Mouse (Mus musculus): Measurements from ENCODE around the gene Gabrb1. TPM values are rescaled to one million over a fixed set of nuclear protein-coding genes. Genes with fewer than 3 reads are reported as not detected.
"Not testable (repeated sequence)": the region's sequence is repeated elsewhere in the genome, so short reads cannot be mapped to it uniquely, and the experiment has no call there.

The Gabrb1 gene
- polyA plus RNA-seq, 1 experiment from 2014 or later = 26.2 TPM

DNA sequence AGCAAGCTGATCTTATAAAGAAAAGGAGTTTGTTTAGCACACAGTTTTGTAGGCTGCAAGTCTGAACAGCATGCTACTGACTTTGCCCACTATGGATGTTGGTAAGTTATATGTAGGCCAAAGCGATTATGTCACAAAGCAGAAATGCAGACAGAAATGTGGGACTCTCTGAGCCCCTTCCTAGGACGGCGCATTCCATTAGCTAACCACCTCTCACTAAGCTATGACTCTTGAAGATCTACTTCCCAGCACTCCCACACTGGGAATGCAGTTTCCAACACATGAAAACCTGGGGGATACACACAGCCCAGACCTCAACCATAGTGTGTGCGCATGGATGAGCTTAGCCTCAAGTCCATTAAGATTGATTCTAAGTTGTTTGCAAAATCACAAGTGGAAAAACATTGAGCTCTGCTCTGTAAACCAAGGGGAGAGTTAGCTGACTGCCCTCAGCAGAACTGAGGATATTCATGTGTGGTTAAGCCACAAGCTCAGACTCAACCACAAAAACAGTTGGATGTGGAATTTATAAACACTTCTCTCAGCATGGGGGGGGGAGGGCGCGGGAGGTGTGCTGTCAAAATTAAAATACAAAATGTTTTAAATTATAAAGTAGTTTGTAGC lies 464.6 kb downstream of the Gabrb1 start:
- no peak for ATAC-seq (ENCODE audit: low FRiP score)
- no peaks in the 10 kb centered on the region for H3K27me3 ChIP-seq (ENCODE audit: control insufficient read depth, insufficient read depth, low read length)
- no peaks in the 10 kb centered on the region for H3K4me1 ChIP-seq (replicated peaks; ENCODE audit: control insufficient read depth, insufficient read depth, low read length)
- no peak overlapping the region for H3K27ac ChIP-seq
- no peak overlapping the region for H3K4me3 ChIP-seq (replicated peaks; ENCODE audit: low read length)
- no peak for DNase-seq (ENCODE audit: low spot score)
- H3K9me3 ChIP-seq (ENCODE audit: control insufficient read depth, low read length) = no peaks in the 10 kb centered on the region
- no peaks in the 10 kb centered on the region for H3K36me3 ChIP-seq (replicated peaks; ENCODE audit: control insufficient read depth, insufficient read depth)
- H3K4me2 ChIP-seq (replicated peaks) = no peak overlapping the region
- no peak overlapping the region for H3K9ac ChIP-seq
- 90% methylated on average over 6 of the region's 6 CpGs for WGBS

DNA sequence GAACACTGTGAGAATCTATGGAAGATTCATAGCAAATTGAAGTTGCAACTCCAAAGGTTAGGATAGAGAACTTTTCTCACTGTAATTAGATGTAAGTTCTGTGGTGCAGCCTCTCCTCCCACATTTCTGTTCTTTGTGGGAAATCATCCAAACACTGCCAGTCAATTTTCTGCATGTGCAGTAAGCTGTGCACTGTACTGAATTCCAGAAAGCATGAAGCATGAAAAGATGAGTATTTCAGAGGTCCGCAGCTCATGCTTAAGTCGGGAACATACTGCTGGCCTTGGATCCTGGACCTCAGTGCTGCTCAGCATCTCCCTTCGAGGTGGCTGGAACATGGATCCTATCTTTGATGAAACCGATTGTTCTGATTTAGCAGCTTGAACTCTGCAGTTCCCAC lies 468.8 kb downstream of the Gabrb1 start:
- ATAC-seq (ENCODE audit: low FRiP score) (no peak), DNase-seq (ENCODE audit: low spot score) (no peak)
- H3K27ac ChIP-seq = no peak overlapping the region
- H3K27me3 ChIP-seq (ENCODE audit: control insufficient read depth, insufficient read depth, low read length) = no peaks in the 10 kb centered on the region
- no peak overlapping the region for H3K4me2 ChIP-seq (replicated peaks)
- H3K36me3 ChIP-seq (replicated peaks; ENCODE audit: control insufficient read depth, insufficient read depth) = no peaks in the 10 kb centered on the region
- no peak overlapping the region for H3K4me3 ChIP-seq (replicated peaks; ENCODE audit: low read length)
- H3K9ac ChIP-seq = no peak overlapping the region
- 88% methylated on average over 4 of the region's 4 CpGs for WGBS
- no peaks in the 10 kb centered on the region for H3K4me1 ChIP-seq (replicated peaks; ENCODE audit: control insufficient read depth, insufficient read depth, low read length)
- no peaks in the 10 kb centered on the region for H3K9me3 ChIP-seq (ENCODE audit: control insufficient read depth, low read length)

DNA sequence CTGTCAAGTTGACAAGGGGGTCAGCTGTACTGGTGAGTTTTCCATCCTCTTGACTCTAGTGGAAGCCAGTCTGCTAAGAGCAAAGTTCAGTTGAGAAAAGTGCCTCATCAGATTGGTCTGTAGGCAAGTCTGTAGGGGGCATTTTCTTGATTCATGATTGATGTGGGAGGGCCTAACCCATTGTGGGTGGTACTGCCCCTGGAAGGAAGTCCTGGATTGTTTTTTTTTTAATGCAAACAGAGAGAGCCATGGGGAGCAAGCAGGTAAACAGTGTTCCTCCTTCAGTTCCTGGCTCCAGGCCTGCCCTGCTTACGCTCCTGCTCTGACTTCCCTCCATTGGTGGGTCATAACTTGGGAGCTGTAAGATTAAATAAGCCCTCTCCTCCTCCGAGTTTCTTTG lies 476.0 kb downstream of the Gabrb1 start:
- DNase-seq (ENCODE audit: low spot score) (no peak), ATAC-seq (ENCODE audit: low FRiP score) (no peak)
- Histone ChIP-seq H3K27me3 (ENCODE audit: control insufficient read depth, insufficient read depth, low read length) (no peaks in the 10 kb centered on the region), H3K36me3 (replicated peaks; ENCODE audit: control insufficient read depth, insufficient read depth) (no peaks in the 10 kb centered on the region), H3K9ac (no peak overlapping the region), H3K4me3 (replicated peaks; ENCODE audit: low read length) (no peak overlapping the region), H3K9me3 (ENCODE audit: control insufficient read depth, low read length) (no peaks in the 10 kb centered on the region), H3K4me1 (replicated peaks; ENCODE audit: control insufficient read depth, insufficient read depth, low read length) (no peaks in the 10 kb centered on the region), H3K27ac (no peak overlapping the region), H3K4me2 (replicated peaks) (no peak overlapping the region)
- WGBS = 74% methylated on average over 2 of the region's 2 CpGs

DNA sequence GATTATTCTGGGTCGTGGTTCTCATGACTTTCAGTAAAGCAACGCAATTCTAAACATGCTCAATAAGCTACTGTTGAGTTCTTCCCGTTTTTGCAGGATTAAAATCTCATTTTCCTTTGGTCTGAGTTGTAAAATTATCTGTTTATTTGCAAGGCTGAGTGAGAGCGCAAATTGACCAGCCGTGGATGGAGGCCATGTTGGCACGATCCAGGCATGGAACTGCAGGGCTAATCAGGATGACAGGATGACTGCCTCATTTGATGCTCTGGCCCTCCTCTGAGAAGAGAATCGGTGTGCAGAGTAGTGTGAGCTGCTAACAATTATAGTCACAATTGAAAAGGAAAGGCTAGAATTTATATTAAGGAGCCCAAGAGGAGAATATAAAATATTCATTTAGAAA lies 480.3 kb downstream of the Gabrb1 start:
- Histone ChIP-seq H3K27ac (no peak overlapping the region), H3K4me3 (replicated peaks; ENCODE audit: low read length) (no peak overlapping the region), H3K27me3 (ENCODE audit: control insufficient read depth, insufficient read depth, low read length) (no peaks in the 10 kb centered on the region), H3K9ac (no peak overlapping the region), H3K36me3 (replicated peaks; ENCODE audit: control insufficient read depth, insufficient read depth) (no peaks in the 10 kb centered on the region), H3K4me2 (replicated peaks) (no peak overlapping the region), H3K4me1 (replicated peaks; ENCODE audit: control insufficient read depth, insufficient read depth, low read length) (no peaks in the 10 kb centered on the region), H3K9me3 (ENCODE audit: control insufficient read depth, low read length) (no peaks in the 10 kb centered on the region)
- ATAC-seq (ENCODE audit: low FRiP score) (no peak), DNase-seq (ENCODE audit: low spot score) (no peak)
- WGBS = 86% methylated on average over 7 of the region's 7 CpGs

DNA sequence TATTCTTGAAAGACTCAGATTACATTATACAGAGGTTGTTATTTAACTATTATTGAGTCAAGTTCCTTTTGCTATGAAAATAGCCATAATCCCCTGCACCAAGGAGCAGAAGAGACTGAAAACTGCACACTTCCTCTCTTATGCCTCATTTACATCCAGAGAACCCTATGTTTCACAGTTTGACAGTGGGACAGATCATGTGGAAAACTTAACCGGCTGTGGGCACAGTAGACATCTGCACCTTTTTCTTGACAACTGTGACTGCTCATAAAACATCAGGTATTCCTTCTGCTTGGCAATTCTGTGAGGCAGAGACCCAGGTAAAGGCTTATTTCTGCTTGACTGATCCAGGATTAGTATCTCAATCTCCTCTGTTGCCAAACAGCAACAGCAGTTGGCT lies 481.7 kb downstream of the Gabrb1 start:
- H3K4me1 ChIP-seq (replicated peaks; ENCODE audit: control insufficient read depth, insufficient read depth, low read length) = no peaks in the 10 kb centered on the region
- no peak for ATAC-seq (ENCODE audit: low FRiP score)
- no peaks in the 10 kb centered on the region for H3K36me3 ChIP-seq (replicated peaks; ENCODE audit: control insufficient read depth, insufficient read depth)
- WGBS = 65% methylated on average over 1 of the region's 1 CpGs
- H3K9ac ChIP-seq = no peak overlapping the region
- no peaks in the 10 kb centered on the region for H3K27me3 ChIP-seq (ENCODE audit: control insufficient read depth, insufficient read depth, low read length)
- no peak for DNase-seq (ENCODE audit: low spot score)
- no peak overlapping the region for H3K4me3 ChIP-seq (replicated peaks; ENCODE audit: low read length)
- no peak overlapping the region for H3K27ac ChIP-seq
- no peak overlapping the region for H3K4me2 ChIP-seq (replicated peaks)
- no peaks in the 10 kb centered on the region for H3K9me3 ChIP-seq (ENCODE audit: control insufficient read depth, low read length)

DNA sequence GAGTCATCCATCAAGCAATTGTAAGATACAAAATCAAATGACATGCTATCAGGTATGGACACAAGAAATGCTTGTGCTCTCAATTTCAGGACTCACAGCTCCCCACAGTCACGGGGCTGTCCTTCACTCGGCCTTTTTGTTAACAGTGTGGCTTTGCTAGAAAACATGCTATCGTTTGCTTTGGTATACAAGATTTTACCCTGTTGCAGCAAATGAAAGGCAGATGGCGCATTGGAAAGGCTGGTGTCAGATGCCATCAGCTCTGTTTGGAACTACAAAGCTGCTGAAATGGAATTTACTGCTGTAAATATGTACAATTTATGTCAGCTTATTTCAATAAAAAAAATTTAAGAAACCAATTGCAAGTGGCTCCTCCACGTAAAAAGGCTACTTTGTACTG lies 490.8 kb downstream of the Gabrb1 start:
- no peak overlapping the region for H3K9ac ChIP-seq
- 39% methylated on average over 5 of the region's 5 CpGs for WGBS
- no peak overlapping the region for H3K4me2 ChIP-seq (replicated peaks)
- no peak for ATAC-seq (ENCODE audit: low FRiP score)
- no peak overlapping the region for H3K27ac ChIP-seq
- no peaks in the 10 kb centered on the region for H3K27me3 ChIP-seq (ENCODE audit: control insufficient read depth, insufficient read depth, low read length)
- no peak for DNase-seq (ENCODE audit: low spot score)
- H3K4me3 ChIP-seq (replicated peaks; ENCODE audit: low read length) = no peak overlapping the region
- no peaks in the 10 kb centered on the region for H3K36me3 ChIP-seq (replicated peaks; ENCODE audit: control insufficient read depth, insufficient read depth)
- H3K4me1 ChIP-seq (replicated peaks; ENCODE audit: control insufficient read depth, insufficient read depth, low read length) = 0 out of 2 replicates have a peak, but pooled peaks cover 3% of the 10 kb centered on the region
- no peaks in the 10 kb centered on the region for H3K9me3 ChIP-seq (ENCODE audit: control insufficient read depth, low read length)

DNA sequence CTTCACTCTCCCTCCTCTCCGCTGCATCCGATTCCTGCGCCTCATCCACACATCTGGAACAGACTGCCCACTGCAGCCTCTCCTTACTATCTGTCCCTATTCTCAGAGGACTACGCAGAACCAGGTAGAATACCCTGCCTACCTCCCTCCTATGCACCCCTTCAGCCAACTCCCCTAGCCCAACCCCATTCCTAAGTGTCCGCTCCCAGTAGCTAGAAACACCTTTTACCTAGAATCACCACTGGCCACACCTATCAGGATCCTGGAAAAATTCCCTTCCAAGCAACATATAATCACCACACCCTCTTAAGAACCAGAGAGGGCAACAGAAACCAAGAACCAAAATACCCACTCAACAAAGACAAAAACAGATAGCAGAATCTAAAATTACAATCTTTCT lies 493.0 kb downstream of the Gabrb1 start:
- H3K9ac ChIP-seq = no peak overlapping the region
- H3K4me1 ChIP-seq (replicated peaks; ENCODE audit: control insufficient read depth, insufficient read depth, low read length) = 0 out of 2 replicates have a peak, but pooled peaks cover 3% of the 10 kb centered on the region
- no peaks in the 10 kb centered on the region for H3K36me3 ChIP-seq (replicated peaks; ENCODE audit: control insufficient read depth, insufficient read depth)
- DNase-seq (ENCODE audit: low spot score) (no peak), ATAC-seq (ENCODE audit: low FRiP score) (no peak)
- 100% methylated on average over 5 of the region's 5 CpGs for WGBS
- no peak overlapping the region for H3K27ac ChIP-seq
- no peaks in the 10 kb centered on the region for H3K9me3 ChIP-seq (ENCODE audit: control insufficient read depth, low read length)
- H3K4me3 ChIP-seq (replicated peaks; ENCODE audit: low read length) = no peak overlapping the region
- no peak overlapping the region for H3K4me2 ChIP-seq (replicated peaks)
- H3K27me3 ChIP-seq (ENCODE audit: control insufficient read depth, insufficient read depth, low read length) = no peaks in the 10 kb centered on the region

DNA sequence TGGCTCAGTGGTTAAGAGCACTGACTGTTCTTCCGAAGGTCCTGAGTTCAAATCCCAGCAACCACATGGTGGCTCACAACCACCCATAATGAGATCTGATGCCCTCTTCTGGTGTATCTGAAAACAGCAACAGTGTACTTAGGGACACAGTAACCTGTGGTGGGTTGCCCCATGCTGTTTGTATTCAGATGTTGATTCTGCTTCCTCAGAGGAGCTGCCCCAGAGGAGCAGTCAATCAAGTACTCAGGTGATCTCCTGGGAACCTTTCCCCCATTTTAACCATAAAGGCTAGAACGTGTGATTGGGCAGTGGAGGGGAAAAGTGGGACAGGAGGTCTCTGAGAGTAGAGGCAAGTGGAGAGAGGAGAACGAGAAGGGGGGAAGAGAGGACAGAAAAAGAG lies 497.8 kb downstream of the Gabrb1 start:
- H3K9ac ChIP-seq; DNase-seq (ENCODE audit: low spot score); H3K27me3 ChIP-seq (ENCODE audit: control insufficient read depth, insufficient read depth, low read length); H3K4me3 ChIP-seq (replicated peaks; ENCODE audit: low read length); H3K4me1 ChIP-seq (replicated peaks; ENCODE audit: control insufficient read depth, insufficient read depth, low read length); H3K9me3 ChIP-seq (ENCODE audit: control insufficient read depth, low read length); ATAC-seq (ENCODE audit: low FRiP score); H3K27ac ChIP-seq; H3K4me2 ChIP-seq (replicated peaks): not testable (repeated sequence)
- 73% methylated on average over 3 of the region's 3 CpGs for WGBS
- H3K36me3 ChIP-seq (replicated peaks; ENCODE audit: control insufficient read depth, insufficient read depth) = peaks cover 29% of the 10 kb centered on the region

DNA sequence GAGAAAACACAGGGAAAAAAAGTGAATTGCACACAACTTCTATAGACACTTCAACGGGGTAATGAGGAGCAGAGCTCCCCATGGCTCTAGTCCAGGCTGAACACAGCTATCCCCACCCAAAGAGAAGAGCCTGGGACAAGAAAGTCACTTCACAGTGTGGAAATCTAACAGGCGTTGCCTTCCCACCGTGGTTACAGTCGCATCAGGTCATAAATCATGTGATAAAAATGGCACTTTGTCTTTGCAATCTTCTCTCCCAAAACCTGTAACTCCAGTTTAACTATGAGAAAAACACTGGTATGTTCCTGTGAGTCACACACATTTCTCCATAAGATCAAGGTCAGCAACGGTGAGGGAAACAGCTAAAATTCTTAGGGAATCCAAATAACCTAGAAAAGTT lies 498.7 kb downstream of the Gabrb1 start:
- Histone ChIP-seq H3K4me2 (replicated peaks) (no peak overlapping the region), H3K4me3 (replicated peaks; ENCODE audit: low read length) (no peak overlapping the region), H3K9me3 (ENCODE audit: control insufficient read depth, low read length) (no peaks in the 10 kb centered on the region), H3K27ac (no peak overlapping the region), H3K36me3 (replicated peaks; ENCODE audit: control insufficient read depth, insufficient read depth) (peaks cover 37% of the 10 kb centered on the region), H3K27me3 (ENCODE audit: control insufficient read depth, insufficient read depth, low read length) (no peaks in the 10 kb centered on the region), H3K4me1 (replicated peaks; ENCODE audit: control insufficient read depth, insufficient read depth, low read length) (no peaks in the 10 kb centered on the region), H3K9ac (no peak overlapping the region)
- ATAC-seq (ENCODE audit: low FRiP score) (no peak), DNase-seq (ENCODE audit: low spot score) (no peak)
- 94% methylated on average over 5 of the region's 5 CpGs for WGBS

DNA sequence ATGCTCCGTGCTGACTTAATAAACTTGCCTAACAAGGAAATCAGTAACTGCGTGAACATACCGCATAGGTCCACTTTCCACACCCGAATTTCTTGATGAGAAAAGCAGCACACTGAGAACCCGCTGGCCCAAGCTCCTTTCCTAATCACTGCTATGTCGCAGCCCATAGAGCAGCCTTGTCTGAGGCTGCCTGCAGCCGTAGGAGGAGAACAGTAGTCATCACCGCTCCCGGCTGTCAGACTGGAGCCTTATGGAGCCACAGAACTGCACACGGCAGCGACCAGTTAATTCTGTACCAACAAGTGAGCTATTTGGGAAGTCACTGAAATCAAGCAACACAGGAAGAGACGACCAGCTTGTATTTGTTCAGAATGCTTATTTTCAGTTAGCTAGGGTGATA lies 500.8 kb downstream of the Gabrb1 start:
- WGBS = 93% methylated on average over 12 of the region's 12 CpGs
- no peak for ATAC-seq (ENCODE audit: low FRiP score)
- H3K36me3 ChIP-seq (replicated peaks; ENCODE audit: control insufficient read depth, insufficient read depth) = peaks cover 51% of the 10 kb centered on the region
- H3K27me3 ChIP-seq (ENCODE audit: control insufficient read depth, insufficient read depth, low read length) = no peaks in the 10 kb centered on the region
- DNase-seq (ENCODE audit: low spot score) = no peak
- no peak overlapping the region for H3K4me2 ChIP-seq (replicated peaks)
- no peak overlapping the region for H3K4me3 ChIP-seq (replicated peaks; ENCODE audit: low read length)
- no peaks in the 10 kb centered on the region for H3K4me1 ChIP-seq (replicated peaks; ENCODE audit: control insufficient read depth, insufficient read depth, low read length)
- H3K9me3 ChIP-seq (ENCODE audit: control insufficient read depth, low read length) = no peaks in the 10 kb centered on the region
- no peak overlapping the region for H3K9ac ChIP-seq
- no peak overlapping the region for H3K27ac ChIP-seq

Data from hindbrain, embryonic 14.5 days (tissue).